Mouse (Mus musculus) lung, embryonic 15.5 days (tissue): ENCODE measurements at regions not wholly inside any gene's neighbourhood (a gene's known extent, or its start where the extent isn't known, plus 50 kb on each side); places are given as distances from the start of the nearest gene placed in this dataset.
A peak's percentile ranks its signal among the peaks of the same experiment; 100 is the strongest.

Source experiments
- ATAC-seq: fragments of 200-750 bp; cut with Nextera tagmentation; 2 replicates; pipeline ENCODE4 v1.8.0; 2017; ENCODE audit warnings: moderate number of reproducible peaks, borderline replicate concordance; ENCODE audit not compliant: low FRiP score, low TSS enrichment; ENCODE audit errors: extremely low read depth
- H3K27ac ChIP-seq: fragments of 300-500 bp; sonication (generic); 2 replicates; pipeline ENCODE4 v1.5.1; 2015; ENCODE audit warnings: moderate library complexity, mild to moderate bottlenecking, inconsistent platforms
- H3K27me3 ChIP-seq: fragments of 300-500 bp; sonication (generic); 2 replicates; pipeline ENCODE4 v1.6.1; 2015; ENCODE audit warnings: inconsistent platforms
- H3K36me3 ChIP-seq: fragments of 300-500 bp; sonication (generic); 2 replicates; pipeline ENCODE4 v1.6.1; 2015; ENCODE audit warnings: inconsistent platforms
- H3K4me1 ChIP-seq: fragments of 300-500 bp; sonication (generic); 2 replicates; pipeline ENCODE4 v1.6.1; 2015; ENCODE audit warnings: inconsistent platforms
- H3K4me2 ChIP-seq: fragments of 300-500 bp; sonication (generic); 2 replicates; pipeline ENCODE4 v1.6.1; 2015; ENCODE audit warnings: inconsistent platforms, mild to moderate bottlenecking, moderate library complexity
- H3K4me3 ChIP-seq: fragments of 300-500 bp; sonication (generic); 2 replicates; pipeline ENCODE4 v1.5.1; 2015; ENCODE audit warnings: mild to moderate bottlenecking, inconsistent platforms
- H3K9ac ChIP-seq: fragments of 300-500 bp; sonication (generic); 2 replicates; pipeline ENCODE4 v1.6.1; 2015; ENCODE audit warnings: inconsistent platforms
- H3K9me3 ChIP-seq: fragments of 300-500 bp; sonication (generic); 2 replicates; pipeline ENCODE4 v1.6.1; 2016; ENCODE audit warnings: inconsistent platforms
- WGBS: fragments of 180-500 bp; shearing (Covaris S2); methylation state at CpG from one replicate; pipeline ENCODE4 v1.1.7; 2015; 5-methylcytosine and 5-hydroxymethylcytosine counted together

DNA sequence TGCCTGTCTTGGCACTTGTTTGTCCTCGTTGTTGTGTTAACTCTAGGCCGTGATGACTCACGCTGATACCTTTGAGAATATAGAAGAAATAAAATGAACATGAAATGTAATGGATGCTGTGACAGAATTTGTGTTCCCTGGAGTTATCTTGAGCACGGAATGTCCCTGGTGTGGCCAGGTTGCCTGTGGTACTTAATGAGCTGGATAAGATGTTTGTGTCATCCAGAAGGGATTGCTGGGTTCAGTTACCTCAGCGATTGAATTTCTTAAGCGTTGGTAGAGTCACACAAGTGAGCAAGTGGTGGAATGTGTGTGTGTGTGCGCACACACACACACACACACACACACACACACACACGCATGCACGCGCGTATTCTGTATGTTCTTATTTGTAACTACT is 274.0 kb upstream of the Nr2f2 start:
- Histone ChIP-seq H3K4me3 (no peak overlapping the region), H3K27ac (no peak overlapping the region), H3K4me2 (no peak overlapping the region), H3K9ac (no peak overlapping the region), H3K27me3 (no peaks in the 10 kb centered on the region), H3K36me3 (no peaks in the 10 kb centered on the region), H3K4me1 (no peaks in the 10 kb centered on the region), H3K9me3 (no peaks in the 10 kb centered on the region)
- ATAC-seq = no peak
- WGBS = 74% methylated on average over 11 of the region's 11 CpGs

DNA sequence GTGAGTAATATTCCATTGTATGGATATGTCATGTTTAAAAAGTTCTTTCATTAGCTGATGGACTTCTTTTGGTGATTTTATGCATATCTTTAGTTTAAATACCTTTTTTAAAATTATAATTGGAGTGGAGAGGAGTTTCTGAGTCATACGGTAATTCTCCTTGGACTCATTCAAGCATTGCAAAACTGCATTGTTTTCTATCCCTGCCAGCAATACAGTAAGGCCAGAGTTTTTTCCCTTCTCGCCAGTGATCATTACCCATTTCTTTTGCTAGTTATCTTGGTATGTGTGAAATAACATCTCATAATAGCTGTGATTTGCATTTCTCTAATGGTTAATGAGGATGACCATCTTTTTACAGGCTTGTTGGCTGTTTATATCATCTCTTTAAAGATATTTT is 271.6 kb upstream of the Nr2f2 start:
- ATAC-seq = no peak
- 78% methylated on average over 2 of the region's 2 CpGs for WGBS
- no peaks in the 10 kb centered on the region for H3K36me3 ChIP-seq
- no peaks in the 10 kb centered on the region for H3K27me3 ChIP-seq
- no peaks in the 10 kb centered on the region for H3K9me3 ChIP-seq
- H3K4me3 ChIP-seq = no peak overlapping the region
- H3K27ac ChIP-seq = no peak overlapping the region
- H3K4me2 ChIP-seq = no peak overlapping the region
- H3K4me1 ChIP-seq = peaks cover 11% of the 10 kb centered on the region; the same call in 1 of the 2 replicates
- H3K9ac ChIP-seq = no peak overlapping the region

DNA sequence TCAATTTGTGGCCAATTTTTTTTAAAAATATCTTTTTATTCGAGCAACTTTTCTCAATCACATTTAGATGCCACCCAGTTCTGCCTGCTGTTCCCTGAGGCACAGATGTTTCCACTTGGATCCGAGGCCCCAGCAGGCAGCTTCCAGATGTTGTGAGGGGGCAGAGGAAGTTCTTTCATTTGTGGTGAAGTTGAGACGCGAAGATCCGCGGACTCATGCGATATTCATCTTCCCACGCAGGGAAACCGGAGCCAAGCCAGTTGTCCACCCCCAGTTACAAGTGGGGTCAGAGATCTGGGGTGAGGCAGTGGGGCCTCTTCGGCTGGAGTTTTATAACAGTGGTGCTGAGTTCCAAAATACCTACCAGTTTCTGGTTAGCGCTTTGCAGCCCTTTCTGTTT is 267.5 kb upstream of the Nr2f2 start:
- Histone ChIP-seq H3K9ac (no peak overlapping the region), H3K36me3 (no peaks in the 10 kb centered on the region), H3K4me2 (no peak overlapping the region), H3K27ac (no peak overlapping the region), H3K4me1 (peaks cover 11% of the 10 kb centered on the region; the same call in 1 of the 2 replicates), H3K9me3 (no peaks in the 10 kb centered on the region), H3K27me3 (no peaks in the 10 kb centered on the region), H3K4me3 (no peak overlapping the region)
- 44% methylated on average over 11 of the region's 11 CpGs for WGBS
- no peak for ATAC-seq

DNA sequence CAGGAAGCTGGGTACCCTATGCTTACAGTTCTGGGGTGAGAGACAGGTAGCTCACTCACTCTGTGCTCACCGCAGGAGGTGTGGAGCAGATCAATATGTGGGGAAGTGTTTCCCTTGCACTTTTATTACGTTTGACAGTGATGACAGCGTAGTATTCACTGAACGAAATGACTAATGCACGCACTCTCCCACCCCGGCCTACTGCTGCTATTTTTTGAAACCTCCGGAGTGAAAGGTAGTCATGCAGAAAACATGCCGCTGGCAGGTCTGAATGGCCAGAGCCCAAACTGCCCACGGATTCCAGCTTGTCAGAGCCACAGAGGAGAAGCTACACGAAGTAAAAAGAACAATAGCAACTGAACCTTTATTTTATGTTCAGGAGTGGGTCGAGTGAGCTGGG is 267.0 kb upstream of the Nr2f2 start:
- H3K9me3 ChIP-seq = no peaks in the 10 kb centered on the region
- no peak overlapping the region for H3K4me2 ChIP-seq
- no peak overlapping the region for H3K4me3 ChIP-seq
- no peak overlapping the region for H3K27ac ChIP-seq
- WGBS = 47% methylated on average over 11 of the region's 11 CpGs
- ATAC-seq = no peak
- no peaks in the 10 kb centered on the region for H3K27me3 ChIP-seq
- peaks cover 11% of the 10 kb centered on the region; the same call in 1 of the 2 replicates for H3K4me1 ChIP-seq
- no peak overlapping the region for H3K9ac ChIP-seq
- H3K36me3 ChIP-seq = no peaks in the 10 kb centered on the region

DNA sequence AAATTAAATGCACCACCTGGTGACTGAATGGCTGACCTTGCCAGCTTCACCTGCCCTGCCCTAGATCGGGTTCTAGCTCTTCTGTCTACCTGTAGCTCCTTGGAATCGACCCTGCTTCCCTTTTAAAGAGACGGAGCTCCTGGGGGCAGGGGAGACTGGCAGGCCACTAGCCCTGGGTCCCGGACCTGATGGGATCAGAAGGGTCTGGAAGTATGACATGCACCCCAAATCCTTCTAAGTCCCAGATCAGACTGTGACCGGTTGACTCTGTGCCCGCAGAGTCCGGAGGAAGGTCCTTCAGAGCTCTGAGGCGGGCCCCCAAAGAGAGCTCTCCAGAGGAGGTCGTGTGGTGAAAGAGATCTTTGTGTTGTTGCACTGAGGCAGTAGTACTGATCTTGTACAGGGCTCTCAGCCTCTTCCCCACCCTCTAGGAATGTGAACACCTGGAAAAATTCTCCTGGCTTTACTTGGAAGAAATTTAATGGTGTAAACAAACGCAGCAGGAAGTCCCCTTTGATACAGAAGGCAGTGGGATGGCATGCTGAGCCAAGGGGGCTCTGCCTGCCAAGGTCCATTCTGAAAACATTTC is 259.2 kb upstream of the Nr2f2 start:
- Histone ChIP-seq H3K4me2 (peak overlapping the region; percentile 57), H3K4me3 (peak overlapping the region; percentile 20), H3K27me3 (no peaks in the 10 kb centered on the region), H3K9ac (no peak overlapping the region), H3K27ac (peak overlapping the region; percentile 89), H3K9me3 (no peaks in the 10 kb centered on the region), H3K4me1 (peaks cover 32% of the 10 kb centered on the region), H3K36me3 (no peaks in the 10 kb centered on the region)
- WGBS = 16% methylated on average over 10 of the region's 10 CpGs
- peak; percentile 63 for ATAC-seq

DNA sequence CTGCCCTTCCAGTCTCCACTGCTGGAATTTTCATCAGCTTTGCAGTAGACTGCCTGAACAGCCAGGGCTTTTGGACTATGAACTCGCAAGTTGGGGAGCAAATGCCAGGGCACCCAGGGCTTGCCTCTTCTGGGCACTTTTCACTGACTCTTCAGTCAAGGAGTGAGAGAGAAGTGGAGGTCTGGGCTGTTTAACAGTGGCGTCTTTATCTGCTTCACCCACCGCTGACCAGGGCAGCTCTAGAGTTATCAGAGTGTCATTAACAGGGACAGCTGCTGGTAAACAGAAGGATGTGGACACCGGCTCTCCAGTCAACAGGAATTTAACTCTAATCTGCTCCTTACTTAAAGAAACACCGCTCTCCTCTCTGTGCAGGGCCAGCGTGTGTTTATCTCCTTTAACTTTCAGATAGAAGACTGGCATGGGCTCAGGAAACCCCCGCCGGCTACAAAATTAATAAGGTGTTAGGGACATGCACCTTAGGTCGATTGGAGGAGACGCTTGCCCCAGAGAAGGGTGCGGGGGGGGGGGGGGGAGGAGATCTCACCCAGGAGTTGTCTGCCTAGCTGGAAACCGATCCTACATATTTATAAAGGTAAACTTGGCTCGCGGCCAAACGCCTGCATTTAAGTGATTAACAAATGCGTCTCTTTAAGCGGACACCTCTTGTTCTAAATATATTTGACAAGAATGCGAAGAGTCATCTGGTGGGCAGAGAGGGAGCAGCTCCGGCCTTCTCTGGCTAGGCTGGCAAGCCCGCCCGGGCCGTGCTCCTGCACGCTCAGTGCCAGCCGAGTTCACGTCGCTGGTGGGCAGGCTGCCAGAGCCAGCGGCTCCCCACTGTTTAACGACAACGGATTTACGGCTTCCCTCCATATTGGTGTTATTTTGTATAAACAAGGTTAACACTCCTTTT is 258.4 kb upstream of the Nr2f2 start:
- peak overlapping the region; percentile 57 for H3K4me2 ChIP-seq
- peak; percentile 79 for ATAC-seq

DNA sequence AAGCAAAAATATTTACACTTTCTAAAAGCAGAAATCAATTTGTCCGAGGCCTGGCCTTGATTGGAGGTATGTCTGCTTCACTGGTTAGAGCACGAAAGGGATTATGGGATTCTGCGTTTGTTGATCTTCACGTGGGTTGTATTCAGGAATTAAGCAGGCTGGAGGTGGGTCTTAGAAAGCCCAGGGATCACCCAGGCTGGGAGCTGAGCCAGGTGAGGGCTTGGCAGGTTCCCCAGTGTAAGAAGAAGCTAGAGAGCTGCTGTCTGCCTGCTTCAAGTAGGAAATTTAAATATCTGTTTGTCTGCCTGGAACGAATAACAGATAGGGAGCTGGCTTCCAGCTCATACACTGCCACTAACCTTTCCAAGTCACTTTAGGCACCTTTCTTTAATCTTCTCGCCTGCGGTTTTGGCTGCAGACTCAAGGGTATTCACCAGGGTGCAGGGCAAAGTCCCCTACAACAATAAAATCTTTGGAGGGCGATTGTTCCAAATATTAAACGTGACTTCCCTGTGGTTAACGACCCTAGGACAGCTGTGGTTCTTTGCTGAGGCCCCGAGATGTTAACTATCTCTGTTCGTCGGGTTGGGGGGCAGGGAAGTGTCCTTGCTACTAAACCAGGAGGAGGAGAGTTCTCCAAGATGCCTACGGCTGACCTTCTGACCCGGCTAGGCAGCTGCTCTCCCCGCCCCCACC is 257.6 kb upstream of the Nr2f2 start:
- no peak overlapping the region for H3K9ac ChIP-seq
- peak overlapping the region; percentile 89 for H3K27ac ChIP-seq
- no peaks in the 10 kb centered on the region for H3K9me3 ChIP-seq
- 9% methylated on average over 16 of the region's 16 CpGs for WGBS
- no peaks in the 10 kb centered on the region for H3K27me3 ChIP-seq
- no peak overlapping the region for H3K4me3 ChIP-seq
- peaks cover 32% of the 10 kb centered on the region for H3K4me1 ChIP-seq
- H3K4me2 ChIP-seq = peak overlapping the region; percentile 57
- H3K36me3 ChIP-seq = no peaks in the 10 kb centered on the region
- peak; percentile 32; the same call in 1 of the 2 replicates for ATAC-seq

More for the DNA sequence above, 258.4 kb upstream of the Nr2f2 start:
- Histone ChIP-seq H3K4me1 (peaks cover 32% of the 10 kb centered on the region), H3K9me3 (no peaks in the 10 kb centered on the region), H3K4me3 (peak overlapping the region; percentile 20), H3K9ac (no peak overlapping the region), H3K27me3 (no peaks in the 10 kb centered on the region), H3K27ac (peak overlapping the region; percentile 89), H3K36me3 (no peaks in the 10 kb centered on the region)
- 2% methylated on average over 30 of the region's 30 CpGs for WGBS

DNA sequence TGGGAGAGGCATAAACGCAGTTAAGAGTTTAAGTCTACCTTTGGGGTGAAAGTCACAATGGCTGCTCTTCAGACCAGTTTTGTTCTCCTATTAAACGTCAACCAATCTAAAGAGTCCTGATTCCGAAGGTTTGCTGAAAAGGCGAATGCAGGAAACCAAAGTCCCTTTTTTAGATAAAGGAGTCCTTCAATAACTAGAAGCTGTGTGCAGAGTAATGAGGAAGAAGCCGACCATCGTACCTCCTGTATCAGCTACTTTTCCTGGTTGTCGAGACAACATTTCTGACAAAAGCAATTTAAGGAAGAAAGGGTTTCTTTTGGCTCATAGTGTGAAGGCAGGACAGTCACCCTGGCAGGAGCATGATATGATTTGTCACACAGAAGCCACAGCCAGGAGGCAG is 252.9 kb upstream of the Nr2f2 start:
- Histone ChIP-seq H3K27ac (no peak overlapping the region), H3K27me3 (no peaks in the 10 kb centered on the region), H3K36me3 (no peaks in the 10 kb centered on the region), H3K9ac (no peak overlapping the region), H3K4me3 (no peak overlapping the region), H3K4me2 (no peak overlapping the region), H3K4me1 (peaks cover 7% of the 10 kb centered on the region), H3K9me3 (no peaks in the 10 kb centered on the region)
- WGBS = 62% methylated on average over 7 of the region's 7 CpGs
- no peak for ATAC-seq

DNA sequence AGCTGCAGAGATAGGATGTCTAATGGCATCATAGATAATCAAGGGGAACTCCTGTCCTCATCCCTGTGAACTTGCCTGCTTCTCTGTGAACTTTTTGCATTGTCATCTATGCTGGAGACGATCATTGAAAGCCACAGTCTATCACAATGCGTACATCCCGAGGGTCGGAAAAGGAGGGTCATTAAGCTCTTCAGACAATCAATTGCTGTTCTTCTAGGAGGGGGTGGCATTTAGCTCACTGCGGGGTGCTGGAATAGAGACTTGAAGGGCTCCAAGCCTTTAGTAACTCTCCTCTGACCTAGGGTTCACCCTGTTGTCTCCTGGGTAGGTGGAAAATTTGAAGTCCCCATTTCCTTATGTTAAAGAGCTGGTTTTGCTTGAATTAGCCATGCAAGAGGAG is 251.7 kb upstream of the Nr2f2 start:
- H3K4me3 ChIP-seq = no peak overlapping the region
- H3K27me3 ChIP-seq = no peaks in the 10 kb centered on the region
- H3K4me2 ChIP-seq = no peak overlapping the region
- no peak overlapping the region for H3K27ac ChIP-seq
- H3K36me3 ChIP-seq = no peaks in the 10 kb centered on the region
- no peaks in the 10 kb centered on the region for H3K4me1 ChIP-seq
- no peak for ATAC-seq
- 76% methylated on average over 5 of the region's 5 CpGs for WGBS
- H3K9ac ChIP-seq = no peak overlapping the region
- no peaks in the 10 kb centered on the region for H3K9me3 ChIP-seq

DNA sequence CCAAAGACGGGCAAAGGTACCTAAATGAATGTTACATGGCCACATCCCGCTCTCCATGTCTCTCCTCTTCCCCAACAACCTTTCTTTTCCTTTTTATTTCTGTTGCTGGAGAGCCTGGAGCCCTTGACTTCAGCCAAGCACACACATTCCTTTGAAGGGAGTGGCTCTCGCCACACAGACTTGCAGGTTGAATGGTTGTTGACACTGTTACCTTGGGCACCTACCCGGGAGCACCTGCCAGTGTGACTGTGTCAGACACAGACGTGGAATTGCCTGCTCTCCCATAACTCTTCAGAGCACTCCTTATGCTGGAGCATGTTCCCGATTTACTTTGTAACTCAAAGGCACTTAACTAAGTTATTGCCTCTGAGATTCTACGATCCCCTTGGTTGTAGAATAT is 240.0 kb upstream of the Nr2f2 start:
- H3K27ac ChIP-seq = peak overlapping the region; percentile 81
- H3K27me3 ChIP-seq = no peaks in the 10 kb centered on the region
- no peak overlapping the region for H3K4me2 ChIP-seq
- no peak overlapping the region for H3K9ac ChIP-seq
- no peaks in the 10 kb centered on the region for H3K36me3 ChIP-seq
- no peak overlapping the region for H3K4me3 ChIP-seq
- H3K4me1 ChIP-seq = peaks cover 6% of the 10 kb centered on the region
- H3K9me3 ChIP-seq = no peaks in the 10 kb centered on the region
- ATAC-seq = peak; percentile 87
- WGBS = 64% methylated on average over 7 of the region's 7 CpGs

DNA sequence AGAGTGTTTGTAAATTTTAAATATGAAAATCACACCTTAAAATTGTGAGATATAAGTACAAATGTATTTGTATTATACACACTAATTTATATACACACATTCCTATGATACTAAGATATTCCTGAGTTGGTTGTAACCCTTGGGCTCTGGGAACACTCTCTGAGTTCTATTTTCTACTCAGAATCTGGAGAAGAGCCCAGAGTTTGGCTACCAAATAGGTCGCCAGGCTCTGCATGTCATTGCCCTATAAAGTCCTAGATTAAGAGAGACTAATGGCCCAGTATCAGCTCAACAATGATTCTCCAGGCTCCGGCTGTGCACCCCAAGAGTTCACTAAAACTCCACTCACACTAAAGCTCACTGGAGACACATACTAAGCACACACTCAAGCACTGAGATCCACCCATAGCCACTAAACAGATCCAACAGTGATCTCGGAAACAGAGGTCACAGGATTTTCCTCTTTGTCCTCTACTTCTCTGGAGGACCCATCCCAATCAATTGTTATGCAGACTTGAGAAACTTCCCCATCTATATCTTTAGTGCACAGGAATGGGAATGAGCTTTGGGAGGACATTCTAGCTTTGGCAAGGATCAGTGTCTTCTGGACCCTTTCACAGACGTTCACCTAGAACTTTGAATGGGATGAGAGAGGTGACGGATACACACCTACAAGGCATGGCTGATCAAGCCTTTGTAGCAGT is 238.1 kb upstream of the Nr2f2 start:
- Histone ChIP-seq H3K4me3 (no peak overlapping the region), H3K9me3 (no peaks in the 10 kb centered on the region), H3K27me3 (no peaks in the 10 kb centered on the region), H3K9ac (no peak overlapping the region), H3K36me3 (no peaks in the 10 kb centered on the region), H3K27ac (no peak overlapping the region), H3K4me1 (peaks cover 8% of the 10 kb centered on the region), H3K4me2 (no peak overlapping the region)
- no peak for ATAC-seq
- 85% methylated on average over 5 of the region's 5 CpGs for WGBS
